Mouse (Mus musculus): ENCODE data around the gene Ift122.
"Not testable (repeated sequence)": the region's sequence is repeated elsewhere in the genome, so short reads cannot be mapped to it uniquely, and the experiment has no call there.

Ift122 gene

GRCm38 (mm10) chr6:115853091-115853813 is at the start of gene Ift122, which contains the start of gene Mbd4:
Gene Ift122 (plus strand): TSS chr6:115853470.
Gene Mbd4 (minus strand): TSS chr6:115853371.
- DNase-seq (ENCODE audit: low spot score in 2 of 2), result peak; percentile 87 to 98

DNA sequence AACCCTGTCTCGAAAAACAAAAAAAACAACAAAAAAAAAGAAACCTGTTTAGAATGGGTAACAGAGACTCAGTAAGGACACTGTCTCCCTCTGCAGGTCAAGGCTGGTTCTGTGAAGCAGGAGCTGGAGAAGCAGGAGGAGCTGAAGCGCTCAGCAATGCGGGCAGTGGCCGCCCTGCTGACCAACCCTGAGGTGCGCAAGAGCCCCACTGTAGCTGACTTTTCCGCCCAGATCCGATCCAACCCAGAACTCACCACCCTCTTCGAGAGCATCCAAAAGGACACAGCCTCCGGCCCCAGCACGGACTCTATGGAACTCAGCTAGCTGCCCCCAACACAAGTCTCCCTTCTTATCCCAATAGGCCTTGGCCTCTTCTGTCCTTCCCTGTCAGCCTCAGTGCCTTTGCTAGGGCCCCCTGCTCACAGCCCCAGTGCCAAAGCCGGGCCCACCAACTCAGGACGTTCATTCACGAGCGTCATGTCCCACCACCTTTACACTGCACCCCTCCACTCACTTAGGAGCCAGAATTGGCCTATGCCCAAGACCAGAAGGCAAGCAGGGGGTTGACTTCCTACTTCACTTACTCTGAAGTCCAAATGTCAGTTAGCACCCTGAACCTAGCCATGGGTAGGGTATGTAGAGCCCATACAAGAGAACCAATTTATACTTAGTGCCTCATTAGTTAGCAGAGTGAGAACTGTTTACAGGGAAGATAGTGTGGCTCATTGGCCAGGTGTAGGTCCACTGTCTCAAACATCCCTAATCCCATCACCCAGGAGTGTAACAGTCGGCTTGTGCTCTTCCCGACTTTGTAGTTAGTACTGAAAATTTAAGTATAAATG is 49.5 kb upstream of the Ift122 start:
- DNase-seq (ENCODE audit: low spot score in 2 of 2), result peak; percentile 35 to 60

- DNase-seq (ENCODE audit: low spot score in 2 of 2), result no peak
Observed at GRCm38 (mm10) chr6:115804432-115805192, 48.7 kb upstream of the Ift122 start.

DNA sequence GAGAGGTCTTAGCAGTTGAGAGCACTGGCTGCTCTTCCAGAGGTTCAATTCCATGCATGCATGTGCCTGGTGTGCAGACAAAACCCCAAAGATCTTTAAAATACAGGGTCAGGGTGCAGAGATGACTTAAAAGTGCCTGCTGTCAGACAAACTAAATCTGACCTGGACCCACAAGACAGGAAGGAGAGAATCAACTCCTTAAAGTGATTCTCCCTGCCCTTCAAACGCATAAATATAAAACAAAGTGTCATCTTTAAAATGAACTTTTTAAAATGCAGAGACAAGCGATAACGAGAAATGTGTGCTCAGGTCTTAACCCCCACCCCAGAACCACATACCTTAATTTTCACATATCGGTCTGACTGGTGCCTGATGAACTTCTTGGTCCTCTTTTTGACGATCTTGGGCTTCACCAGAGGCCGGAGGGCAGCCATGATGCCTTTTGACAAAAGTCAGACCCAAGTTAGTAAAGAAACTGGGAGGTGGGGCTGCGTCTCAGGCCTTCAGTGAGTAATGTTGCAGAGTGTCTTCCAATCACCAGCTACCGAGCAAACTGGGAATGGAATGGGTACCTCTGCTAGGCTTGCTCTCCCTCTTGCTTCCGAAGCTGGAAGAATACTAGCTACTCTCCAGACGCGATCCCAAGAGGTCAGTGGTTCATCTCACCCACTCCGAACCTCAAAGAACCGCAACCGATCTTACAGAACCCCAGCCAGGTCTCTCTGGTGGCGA is 45.6 kb upstream of the Ift122 start:
- DNase-seq (ENCODE audit: low spot score in 2 of 2), result no peak

DNA sequence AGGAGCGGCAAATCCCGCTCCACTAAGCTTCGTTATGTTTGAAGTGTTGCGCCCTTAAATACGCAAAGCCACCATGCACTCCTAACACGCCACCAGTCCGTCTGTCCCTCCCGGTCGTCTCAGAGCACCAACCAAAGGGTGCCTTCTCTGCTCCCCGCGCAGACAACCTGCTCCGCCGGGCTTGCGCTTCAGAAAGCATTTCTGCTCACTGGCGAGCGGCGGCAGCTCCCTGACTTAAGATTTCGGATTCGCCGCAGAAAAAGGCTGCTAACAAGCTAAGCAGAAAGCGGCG is 45.1 kb upstream of the Ift122 start:
- DNase-seq (ENCODE audit: low spot score in 2 of 2), result no peak

GRCm38 (mm10) chr6:115808488-115809231 is 44.6 kb upstream of the Ift122 start, which contains the start of gene Rpl32:
Gene Rpl32 (minus strand): TSS chr6:115808747.
- peak; percentile 76 to 82 for DNase-seq (ENCODE audit: low spot score in 2 of 2)

DNA sequence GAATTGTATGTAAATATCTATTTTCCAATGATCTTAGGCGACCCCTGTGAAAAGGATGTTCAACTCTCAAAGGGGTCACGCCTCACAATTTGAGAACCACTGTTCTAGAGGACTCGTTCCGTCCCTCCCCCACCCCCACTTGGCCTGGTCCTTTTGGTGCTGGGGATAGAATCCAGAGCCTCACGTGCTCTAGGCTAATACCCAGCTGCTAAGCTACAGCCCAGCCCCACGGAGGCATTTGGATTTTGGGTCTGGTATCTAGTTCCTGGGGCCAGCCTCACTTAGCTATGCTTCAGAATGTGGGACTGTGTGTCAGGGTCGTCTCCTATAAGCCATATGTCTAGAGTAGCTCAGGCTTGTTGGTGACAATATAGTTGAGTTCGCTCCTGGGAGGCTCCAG is 41.7 kb upstream of the Ift122 start:
- no peak for DNase-seq (ENCODE audit: low spot score in 2 of 2)

DNA sequence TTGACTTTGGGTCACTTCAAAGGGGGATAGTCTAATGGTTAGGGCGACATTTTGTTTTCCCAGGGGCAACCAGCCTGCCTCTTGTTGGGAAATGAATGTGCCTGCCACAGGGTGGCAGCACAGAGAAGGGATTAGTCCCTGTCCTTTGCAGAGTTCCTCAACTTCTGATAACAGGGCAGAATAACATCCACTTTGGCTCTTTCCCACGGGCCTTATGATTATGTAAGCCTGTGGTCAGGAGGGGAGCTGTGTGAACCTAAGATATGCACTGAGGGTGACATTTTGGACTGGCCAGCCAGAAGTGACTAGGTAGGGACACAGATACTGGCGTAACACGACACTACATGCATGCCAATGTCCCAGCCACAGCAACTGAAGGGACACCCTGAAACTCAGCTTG is 39.2 kb upstream of the Ift122 start:
- DNase-seq (ENCODE audit: low spot score in 2 of 2), result no peak

DNA sequence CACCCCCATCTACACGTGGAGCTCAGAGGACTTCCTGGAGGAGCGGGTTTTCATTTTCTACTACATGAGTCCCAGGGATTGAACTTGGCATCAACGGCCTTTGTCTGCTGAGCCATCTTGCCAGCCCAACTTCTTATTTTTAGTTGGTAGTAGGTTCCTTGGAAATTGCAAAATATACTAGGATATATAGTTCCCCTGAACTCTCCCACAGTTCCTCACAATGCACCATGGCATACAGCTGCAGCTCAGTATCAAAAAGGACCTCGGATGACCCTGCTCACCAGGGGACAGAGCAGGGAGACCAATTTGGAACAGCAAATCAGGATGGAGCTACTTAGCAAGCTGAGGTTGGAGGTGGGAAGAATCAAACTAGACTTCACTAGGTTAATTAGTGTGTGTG is 38.2 kb upstream of the Ift122 start:
- no peak for DNase-seq (ENCODE audit: low spot score in 2 of 2)

GRCm38 (mm10) chr6:115818129-115818528 is 35.1 kb upstream of the Ift122 start:
- DNase-seq (ENCODE audit: low spot score in 2 of 2), result no peak

DNA sequence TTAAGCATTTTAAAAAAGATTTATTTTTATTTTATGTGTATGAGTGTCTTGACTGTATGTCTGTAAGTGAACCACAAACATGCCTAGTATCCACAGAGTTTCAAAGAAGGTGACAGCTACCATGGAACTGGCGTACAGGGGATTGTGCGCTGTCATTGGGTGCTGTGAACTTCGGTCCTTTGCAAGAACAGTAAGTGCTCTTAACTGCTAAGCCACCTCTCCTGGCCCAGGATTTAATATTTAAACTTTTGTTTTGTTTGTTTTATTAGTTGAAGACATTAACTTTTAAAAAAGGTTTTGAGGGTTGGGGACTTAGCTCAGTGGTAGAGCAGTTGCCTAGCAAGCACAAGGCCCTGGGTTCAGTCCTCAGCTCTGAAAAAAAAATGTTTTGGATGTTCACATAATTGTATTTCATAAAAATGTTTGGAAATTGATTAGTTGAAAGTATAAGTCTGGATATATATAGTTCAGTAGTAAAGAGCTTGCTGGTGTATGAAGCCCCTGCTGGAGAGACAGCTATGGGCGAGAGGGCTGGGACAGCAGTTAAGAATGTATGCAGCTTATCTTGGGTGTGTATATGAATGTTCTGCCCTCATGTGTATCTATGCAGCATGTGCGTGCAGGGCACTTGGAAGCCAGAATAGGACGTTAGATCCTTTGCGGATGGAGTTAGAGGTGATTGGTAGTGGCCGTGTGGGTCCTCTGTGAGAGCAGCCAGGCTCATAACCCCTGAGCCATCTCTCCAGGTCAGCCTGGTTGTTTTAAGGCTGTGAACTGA is 31.9 kb upstream of the Ift122 start:
- DNase-seq (ENCODE audit: low spot score in 2 of 2), result no peak

DNA sequence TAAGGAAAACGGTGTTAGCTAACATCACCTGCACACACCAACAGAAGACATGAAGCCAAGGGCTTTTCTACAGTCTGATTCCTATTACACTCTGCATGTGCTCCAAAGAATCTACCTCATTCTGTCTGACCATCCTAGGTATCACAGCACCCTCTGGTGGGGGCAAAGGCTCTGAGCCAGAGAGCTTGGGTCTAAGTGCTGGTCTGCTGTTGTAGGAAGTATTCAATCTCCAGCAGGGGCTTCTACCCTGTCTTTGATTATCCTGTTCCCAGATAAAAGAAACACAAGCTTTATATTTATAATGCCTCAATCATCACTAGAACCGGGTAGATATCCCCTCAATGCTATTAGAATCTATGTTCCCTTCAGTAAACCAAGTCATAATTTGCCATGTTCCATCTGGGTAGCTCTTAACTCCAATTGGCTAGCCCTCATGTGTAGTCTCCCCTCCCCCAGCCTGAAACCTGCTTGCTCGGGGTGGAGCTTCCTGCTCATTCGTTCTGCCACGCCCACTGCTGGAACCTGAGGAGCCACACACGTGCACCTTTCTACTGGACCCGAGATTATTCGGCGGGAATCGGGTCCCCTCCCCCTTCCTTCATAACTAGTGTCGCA is 29.3 kb upstream of the Ift122 start:
- not testable (repeated sequence) for DNase-seq (ENCODE audit: low spot score in 2 of 2)

- no peak for DNase-seq (ENCODE audit: low spot score in 2 of 2)
Observed at GRCm38 (mm10) chr6:115830779-115831601, 22.3 kb upstream of the Ift122 start.

DNA sequence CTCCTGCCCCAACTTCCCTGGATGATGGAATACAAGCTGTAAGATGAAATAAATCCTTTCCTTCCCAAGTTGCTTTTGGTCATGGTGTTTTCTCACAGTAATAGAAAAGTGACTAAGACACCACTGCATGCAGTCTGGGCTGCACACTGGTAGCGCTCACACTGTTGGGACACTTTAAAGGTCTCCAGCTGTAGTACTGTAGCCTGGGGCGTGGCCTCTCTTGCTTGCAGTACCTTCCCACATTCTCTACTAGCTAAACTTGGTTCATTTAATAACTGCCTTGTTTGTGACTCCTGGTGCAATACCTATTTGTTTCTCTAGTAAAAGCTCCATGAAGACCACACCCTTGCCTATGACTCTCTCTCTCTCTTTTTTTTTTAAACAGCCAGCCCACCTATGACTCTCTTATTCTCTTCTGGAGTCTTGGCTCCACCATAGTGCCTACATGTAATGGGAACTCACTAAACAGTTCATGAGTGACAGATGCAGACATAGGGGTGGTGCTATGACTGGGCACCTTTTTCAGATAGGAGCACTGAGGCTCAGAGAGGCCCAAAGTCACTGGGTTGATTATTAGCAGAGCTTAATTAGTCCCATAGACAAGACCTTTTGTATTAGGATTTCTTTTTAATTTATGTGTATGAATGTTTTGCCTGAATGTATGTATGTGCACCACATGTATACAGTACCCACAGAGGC is 21.0 kb upstream of the Ift122 start:
- no peak for DNase-seq (ENCODE audit: low spot score in 2 of 2)

DNA sequence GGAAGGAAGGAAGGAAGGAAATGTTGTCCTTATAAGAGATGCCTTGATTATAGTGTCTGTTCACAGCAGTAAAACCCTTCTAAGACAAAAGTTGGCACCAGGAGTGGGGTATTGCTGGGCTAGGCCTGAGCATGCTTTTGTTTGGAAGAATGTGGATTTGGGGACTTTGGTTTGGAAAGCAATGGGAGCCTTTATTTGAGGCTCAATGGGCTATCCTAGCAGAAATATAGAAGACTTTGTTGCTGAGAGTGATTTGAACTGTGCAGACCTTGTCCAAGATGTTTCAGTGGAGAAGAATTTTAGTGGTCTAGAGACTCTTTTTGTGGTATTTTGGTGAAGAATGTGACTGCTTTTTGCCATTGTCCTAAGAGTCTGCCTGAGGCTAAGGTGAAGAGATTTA is 19.4 kb upstream of the Ift122 start:
- no peak for DNase-seq (ENCODE audit: low spot score in 2 of 2)

GRCm38 (mm10) chr6:115838161-115838597 is 15.1 kb upstream of the Ift122 start, which contains the start of gene Efcab12:
Gene Efcab12 (minus strand): TSS chr6:115838412.
- peak; percentile 43 to 64 for DNase-seq (ENCODE audit: low spot score in 2 of 2)

DNA sequence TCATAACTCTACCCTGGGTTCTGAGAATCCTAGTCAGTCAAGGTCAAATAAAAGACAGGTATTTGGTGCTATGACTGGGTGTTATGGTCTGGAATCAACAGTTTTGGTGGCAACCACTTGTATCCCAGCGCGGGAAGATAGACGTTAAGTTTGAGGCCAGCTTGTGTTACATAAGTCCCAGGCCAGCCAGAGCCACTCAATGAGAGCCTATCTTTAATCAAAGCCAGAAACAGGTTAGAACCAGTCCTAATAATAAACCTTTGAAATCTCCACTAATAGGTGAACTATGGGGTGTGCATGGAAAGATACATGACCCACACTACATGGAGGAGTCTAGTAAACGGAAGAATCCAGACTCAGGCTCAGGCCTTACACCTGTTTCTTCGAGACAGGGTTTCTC is 14.5 kb upstream of the Ift122 start:
- no peak for DNase-seq (ENCODE audit: low spot score in 2 of 2)

DNA sequence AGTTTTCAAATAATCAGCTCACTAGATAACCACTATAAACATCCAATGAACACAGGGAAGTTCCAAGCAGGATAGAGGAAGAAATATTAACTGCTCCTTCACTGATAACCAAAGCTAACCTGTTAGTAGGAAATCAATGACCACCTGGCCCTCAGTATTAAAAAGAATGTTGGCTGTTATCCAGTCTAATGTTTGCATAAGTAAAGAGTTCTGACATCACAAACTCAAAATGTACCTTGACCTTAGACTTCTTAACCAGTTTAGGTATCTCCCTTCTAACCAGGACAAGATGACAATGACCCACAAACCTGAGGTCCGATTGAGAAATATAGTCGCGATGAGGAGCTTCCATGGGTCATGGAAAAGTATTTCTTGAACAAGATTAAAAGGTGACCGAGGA is 8.3 kb upstream of the Ift122 start:
- DNase-seq (ENCODE audit: low spot score in 2 of 2), result no peak

Measured in urinary bladder, adult 18-20 months (tissue).